Mouse (Mus musculus): ENCODE results near the gene Rgs7.

DNA sequence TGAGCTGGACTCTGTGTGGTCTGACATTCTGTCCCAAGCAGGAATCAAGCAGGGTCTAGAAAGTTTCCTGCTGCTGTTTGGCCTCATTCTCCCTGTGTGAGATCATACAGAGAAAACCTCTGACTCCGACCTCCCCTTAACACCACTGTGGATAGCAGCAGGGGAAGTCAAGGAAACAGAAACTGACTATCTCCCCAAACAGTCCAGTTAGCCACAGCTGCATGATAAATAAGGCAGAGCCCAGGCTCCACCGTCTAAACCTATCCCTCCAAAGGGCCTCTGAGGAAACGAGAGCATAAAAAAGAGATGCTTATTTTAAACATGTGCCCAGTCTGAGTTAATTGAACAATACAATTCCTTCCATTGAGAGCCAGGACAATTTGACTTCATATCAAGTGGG, 395.3 kb downstream of the Rgs7 start:
- TF ChIP-seq CTCF (IDR thresholded peaks at IDR 0.05; ENCODE audit: low read depth, low read length) (no peak), POLR2A (IDR thresholded peaks at IDR 0.05; ENCODE audit: insufficient read depth, low read length) (no peak)
